Mouse (Mus musculus) ES-E14 (cell line): ENCODE data around the gene Hdac9.

ENCODE experiments used
- CHD2 ChIP-seq: IDR thresholded peaks from 2 replicates; pipeline ENCODE4 v1.6.1; 2014; ENCODE audit warnings: mild to moderate bottlenecking, low read depth, low read length, inconsistent platforms
- HCFC1 ChIP-seq: IDR thresholded peaks from 2 replicates; pipeline ENCODE4 v1.6.1; 2012; ENCODE audit warnings: low read length, inconsistent platforms, borderline replicate concordance; ENCODE audit not compliant: insufficient read depth
- MAFK ChIP-seq: IDR thresholded peaks from 2 replicates; pipeline ENCODE4 v1.6.1; 2014; ENCODE audit warnings: mild to moderate bottlenecking, low read depth, low read length, inconsistent platforms; ENCODE audit not compliant: insufficient read depth
- ZC3H11A ChIP-seq: IDR thresholded peaks from 2 replicates; pipeline ENCODE4 v1.6.1; 2012; ENCODE audit warnings: low read depth, mild to moderate bottlenecking, inconsistent platforms, low read length, borderline replicate concordance
- ZNF384 ChIP-seq: IDR thresholded peaks from 2 replicates; pipeline ENCODE4 v1.6.1; 2012; ENCODE audit warnings: low read depth, low read length, inconsistent platforms

GRCm38 (mm10) chr12:34212162-34212561, 704.7 kb downstream of the Hdac9 start:
- TF ChIP-seq MAFK (no peak), HCFC1 (no peak), ZC3H11A (no peak), ZNF384 (no peak), CHD2 (no peak)
